Mouse (Mus musculus) left cerebral cortex, adult 9 months (tissue): ENCODE measurements around the gene Edc4.
"Not testable (repeated sequence)": the region's sequence is repeated elsewhere in the genome, so short reads cannot be mapped to it uniquely, and the experiment has no call there.

Source experiments
- DNase-seq, 2 experiments: peaks; one replicate each; pipeline ENCODE4 v3.0.0; 2022; ENCODE audit warnings: low spot score in 2 of 2

Gene Edc4

GRCm38 (mm10) chr8:105880754-105881520 is at the start of gene Edc4:
Edc4 (plus strand) TSS chr8:105880881.
- DNase-seq: peak; percentile 52 to 89

- DNase-seq: not testable (repeated sequence)
These were observed 46.9 kb upstream of the Edc4 start for GRCm38 (mm10) chr8:105833740-105834139.

- DNase-seq: peak in 1 of 2 experiments; percentile 73
These were observed 45.4 kb upstream of the Edc4 start for GRCm38 (mm10) chr8:105835318-105835717.

- no peak for DNase-seq
These were observed 43.7 kb upstream of the Edc4 start for GRCm38 (mm10) chr8:105836991-105837390.

- DNase-seq: no peak
These were observed 41.5 kb upstream of the Edc4 start for GRCm38 (mm10) chr8:105839209-105839608.

GRCm38 (mm10) chr8:105846678-105847077 is 34.0 kb upstream of the Edc4 start:
- DNase-seq: no peak

- DNase-seq: no peak
These were observed 30.7 kb upstream of the Edc4 start for GRCm38 (mm10) chr8:105850014-105850413.

GRCm38 (mm10) chr8:105850611-105851010 is 30.1 kb upstream of the Edc4 start:
- no peak for DNase-seq

- peak; percentile 70 to 91 for DNase-seq
These were observed 29.0 kb upstream of the Edc4 start for GRCm38 (mm10) chr8:105851651-105852143.

GRCm38 (mm10) chr8:105852146-105852729 is 28.4 kb upstream of the Edc4 start:
- DNase-seq: no peak

- DNase-seq: no peak
These were observed 27.5 kb upstream of the Edc4 start, which contains the start of gene Cenpt for GRCm38 (mm10) chr8:105853178-105853577. Cenpt (minus strand) TSS chr8:105853278.

- no peak for DNase-seq
These were observed 26.4 kb upstream of the Edc4 start for GRCm38 (mm10) chr8:105854303-105854702.

- peak; percentile 76 to 90 for DNase-seq
These were observed 25.9 kb upstream of the Edc4 start, which contains the start of gene Thap11 for GRCm38 (mm10) chr8:105854715-105855216. Thap11 (plus strand) TSS chr8:105855132.

- DNase-seq: peak in 1 of 2 experiments; percentile 56
These were observed 25.2 kb upstream of the Edc4 start for GRCm38 (mm10) chr8:105855248-105856167.

- no peak for DNase-seq
These were observed 24.4 kb upstream of the Edc4 start for GRCm38 (mm10) chr8:105856168-105856835.

GRCm38 (mm10) chr8:105858495-105858894 is 22.2 kb upstream of the Edc4 start:
- DNase-seq: no peak

- DNase-seq: no peak
These were observed 21.4 kb upstream of the Edc4 start for GRCm38 (mm10) chr8:105859314-105859713.

GRCm38 (mm10) chr8:105860143-105860981 is 20.3 kb upstream of the Edc4 start, which contains the start of gene Nutf2:
Nutf2 (plus strand) TSS chr8:105860580.
- DNase-seq: peak; percentile 95

- DNase-seq: no peak
These were observed 18.7 kb upstream of the Edc4 start for GRCm38 (mm10) chr8:105861951-105862350.
